Mouse (Mus musculus): ENCODE measurements at regions not wholly inside any gene's neighbourhood (a gene's known extent, or its start where the extent isn't known, plus 50 kb on each side); places are given as distances from the start of the nearest gene placed in this dataset.

GRCm38 (mm10) chr17:31740059-31740458 lies 62.5 kb downstream of the Cryaa start:
- no peaks in the 10 kb centered on the region for H3K36me3 ChIP-seq (replicated peaks; ENCODE audit: control insufficient read depth, insufficient read depth, low read depth)
- H3K9me3 ChIP-seq (ENCODE audit: control insufficient read depth, low read length): no peaks in the 10 kb centered on the region
- no peak overlapping the region for H3K4me3 ChIP-seq (ENCODE audit: insufficient read depth in 1 of 2, low read depth in 2 of 2, low read length in 2 of 2)
- no peak overlapping the region for H3K27ac ChIP-seq
- ATAC-seq (ENCODE audit: insufficient read depth) (no peak), DNase-seq (ENCODE audit: low read depth in 3 of 3, low spot score in 3 of 3) (no peak)
- TF ChIP-seq EP300 (IDR thresholded peaks at IDR 0.05; ENCODE audit: low read depth): no peak
- TF ChIP-seq CTCF (IDR thresholded peaks at IDR 0.05; ENCODE audit: low read depth): no peak
- 59% methylated on average over 11 of the region's 11 CpGs for WGBS (ENCODE audit: insufficient replicate concordance)
- H3K9ac ChIP-seq (replicated peaks): no peak overlapping the region
- peaks cover 0 to 8% of the 10 kb centered on the region in 2 experiments; a peak in 2 of 4 replicates for H3K4me1 ChIP-seq (replicated peaks; ENCODE audit: control insufficient read depth in 2 of 2, insufficient read depth in 2 of 2, low read length in 1 of 2)
- no peak overlapping the region for H3K4me2 ChIP-seq (ENCODE audit: low read depth)
- H3K27me3 ChIP-seq (ENCODE audit: control insufficient read depth, insufficient read depth, low read length): no peaks in the 10 kb centered on the region

- Histone ChIP-seq H3K9me3 (ENCODE audit: control insufficient read depth, low read length) (no peaks in the 10 kb centered on the region), H3K27me3 (ENCODE audit: control insufficient read depth, insufficient read depth, low read length) (no peaks in the 10 kb centered on the region), H3K27ac (no peak overlapping the region), H3K4me3 (ENCODE audit: insufficient read depth in 1 of 2, low read depth in 2 of 2, low read length in 2 of 2) (no peak overlapping the region), H3K9ac (replicated peaks) (no peak overlapping the region), H3K4me2 (ENCODE audit: low read depth) (no peak overlapping the region), H3K36me3 (replicated peaks; ENCODE audit: control insufficient read depth, insufficient read depth, low read depth) (no peaks in the 10 kb centered on the region), H3K4me1 (replicated peaks; ENCODE audit: control insufficient read depth in 2 of 2, insufficient read depth in 2 of 2, low read length in 1 of 2) (peaks cover 0 to 29% of the 10 kb centered on the region in 2 experiments; a peak in 3 of 4 replicates)
- DNase-seq (ENCODE audit: low read depth in 3 of 3, low spot score in 3 of 3) (no peak), ATAC-seq (ENCODE audit: insufficient read depth) (no peak)
- no peak for TF ChIP-seq CTCF (IDR thresholded peaks at IDR 0.05; ENCODE audit: low read depth)
- no peak for TF ChIP-seq EP300 (IDR thresholded peaks at IDR 0.05; ENCODE audit: low read depth)
- 68% methylated on average over 4 of the region's 4 CpGs for WGBS (ENCODE audit: insufficient replicate concordance)
Observed at GRCm38 (mm10) chr17:31743656-31744055, 66.0 kb downstream of the Cryaa start.

GRCm38 (mm10) chr17:31746198-31747111 lies 68.8 kb downstream of the Cryaa start:
- Histone ChIP-seq H3K36me3 (replicated peaks; ENCODE audit: control insufficient read depth, insufficient read depth, low read depth) (no peaks in the 10 kb centered on the region), H3K9ac (replicated peaks) (no peak overlapping the region), H3K27ac (no peak overlapping the region), H3K4me3 (ENCODE audit: insufficient read depth in 1 of 2, low read depth in 2 of 2, low read length in 2 of 2) (no peak overlapping the region), H3K4me2 (ENCODE audit: low read depth) (no peak overlapping the region), H3K27me3 (ENCODE audit: control insufficient read depth, insufficient read depth, low read length) (no peaks in the 10 kb centered on the region), H3K9me3 (ENCODE audit: control insufficient read depth, low read length) (no peaks in the 10 kb centered on the region), H3K4me1 (replicated peaks; ENCODE audit: control insufficient read depth in 2 of 2, insufficient read depth in 2 of 2, low read length in 1 of 2) (peaks cover 0 to 22% of the 10 kb centered on the region in 2 experiments; a peak in 3 of 4 replicates)
- no peak for DNase-seq (ENCODE audit: low read depth in 3 of 3, low spot score in 3 of 3)
- 19% methylated on average over 20 of the region's 20 CpGs for WGBS (ENCODE audit: insufficient replicate concordance)
- no peak for TF ChIP-seq CTCF (IDR thresholded peaks at IDR 0.05; ENCODE audit: low read depth)
- TF ChIP-seq EP300 (IDR thresholded peaks at IDR 0.05; ENCODE audit: low read depth): no peak
- no peak for ATAC-seq (ENCODE audit: insufficient read depth)

- H3K4me1 ChIP-seq (replicated peaks; ENCODE audit: control insufficient read depth in 2 of 2, insufficient read depth in 2 of 2, low read length in 1 of 2): peaks cover 0 to 22% of the 10 kb centered on the region in 2 experiments; a peak in 3 of 4 replicates
- H3K9me3 ChIP-seq (ENCODE audit: control insufficient read depth, low read length): no peaks in the 10 kb centered on the region
- no peak overlapping the region for H3K4me3 ChIP-seq (ENCODE audit: insufficient read depth in 1 of 2, low read depth in 2 of 2, low read length in 2 of 2)
- TF ChIP-seq CTCF (IDR thresholded peaks at IDR 0.05; ENCODE audit: low read depth) (no peak), EP300 (IDR thresholded peaks at IDR 0.05; ENCODE audit: low read depth) (no peak)
- DNase-seq (ENCODE audit: low read depth in 3 of 3, low spot score in 3 of 3) (peak in 2 of 3 experiments; percentile 19 to 20), ATAC-seq (ENCODE audit: insufficient read depth) (peak; percentile 75)
- 57% methylated on average over 2 of the region's 2 CpGs for WGBS (ENCODE audit: insufficient replicate concordance)
- H3K36me3 ChIP-seq (replicated peaks; ENCODE audit: control insufficient read depth, insufficient read depth, low read depth): no peaks in the 10 kb centered on the region
- no peaks in the 10 kb centered on the region for H3K27me3 ChIP-seq (ENCODE audit: control insufficient read depth, insufficient read depth, low read length)
- H3K4me2 ChIP-seq (ENCODE audit: low read depth): no peak overlapping the region
- no peak overlapping the region for H3K27ac ChIP-seq
- H3K9ac ChIP-seq (replicated peaks): no peak overlapping the region
Observed at GRCm38 (mm10) chr17:31747563-31747962, 70.0 kb downstream of the Cryaa start.

- Histone ChIP-seq H3K9me3 (ENCODE audit: control insufficient read depth, low read length) (no peaks in the 10 kb centered on the region), H3K27me3 (ENCODE audit: control insufficient read depth, insufficient read depth, low read length) (no peaks in the 10 kb centered on the region), H3K4me2 (ENCODE audit: low read depth) (no peak overlapping the region), H3K27ac (no peak overlapping the region), H3K9ac (replicated peaks) (no peak overlapping the region), H3K36me3 (replicated peaks; ENCODE audit: control insufficient read depth, insufficient read depth, low read depth) (no peaks in the 10 kb centered on the region), H3K4me3 (ENCODE audit: insufficient read depth in 1 of 2, low read depth in 2 of 2, low read length in 2 of 2) (no peak overlapping the region), H3K4me1 (replicated peaks; ENCODE audit: control insufficient read depth in 2 of 2, insufficient read depth in 2 of 2, low read length in 1 of 2) (peaks cover 0 to 22% of the 10 kb centered on the region in 2 experiments; a peak in 3 of 4 replicates)
- WGBS (ENCODE audit: insufficient replicate concordance): 54% methylated on average over 2 of the region's 2 CpGs
- no peak for TF ChIP-seq CTCF (IDR thresholded peaks at IDR 0.05; ENCODE audit: low read depth)
- TF ChIP-seq EP300 (IDR thresholded peaks at IDR 0.05; ENCODE audit: low read depth): no peak
- DNase-seq (ENCODE audit: low read depth in 3 of 3, low spot score in 3 of 3) (no peak), ATAC-seq (ENCODE audit: insufficient read depth) (no peak)
Observed at GRCm38 (mm10) chr17:31748158-31748557, 70.6 kb downstream of the Cryaa start.

All from liver, embryonic 14.5 days (tissue).